Mouse (Mus musculus) naive thymus-derived CD4-positive, alpha-beta T cell, adult 5 months (primary cell): ENCODE data around the gene Gm20517. TPM values are rescaled to one million over a fixed set of nuclear protein-coding genes. Genes with fewer than 3 reads are reported as not detected.

Source experiments
- polyA plus RNA-seq: library from polyadenylated mRNA; unstranded; fragments of 100-300 nt; shearing (Covaris generic); gene quantifications from one replicate; pipeline ENCODE4 v1.2.1, GENCODE M21; 2017

The Gm20517 gene
- polyA plus RNA-seq, result 3.2 TPM

GRCm38 (mm10) chr17:47610849-47611660, at the start of gene Gm20517, which contains the start of the genes Bysl and Med20:
Gene Gm20517 (plus strand): TSS chr17:47611589.
Gene Bysl (minus strand): TSS chr17:47611492.
Gene Med20 (plus strand): TSS chr17:47611582.

GRCm38 (mm10) chr17:47630678-47631065, 19.3 kb downstream of the Gm20517 start, which contains the start of gene Usp49:
Gene Usp49 (plus strand): TSS chr17:47630690.

GRCm38 (mm10) chr17:47688344-47688607, 76.9 kb downstream of the Gm20517 start, which contains the start of gene Tomm6:
Gene Tomm6 (minus strand): TSS chr17:47688386.

GRCm38 (mm10) chr17:47688608-47689575, 77.5 kb downstream of the Gm20517 start, which contains the start of gene Frs3:
Gene Frs3 (plus strand): TSS chr17:47689030.

GRCm38 (mm10) chr17:47694442-47694502, 82.9 kb downstream of the Gm20517 start, which contains the start of gene Gm21981:
Gene Gm21981 (minus strand): TSS chr17:47694455.

GRCm38 (mm10) chr17:47694503-47695336, 83.3 kb downstream of the Gm20517 start, which contains the start of gene Prickle4:
Gene Prickle4 (minus strand): TSS chr17:47694736.

GRCm38 (mm10) chr17:47726566-47726965, 115.2 kb downstream of the Gm20517 start, which contains the start of gene Pgc:
Gene Pgc (plus strand): TSS chr17:47726842.

Other genes with a start within 250 kb of the Gm20517 start
- 29.5 TPM for gene Mrps10, start 242.7 kb upstream of the Gm20517 start, polyA plus RNA-seq
- gene Guca1b, start 226.2 kb upstream of the Gm20517 start, polyA plus RNA-seq, result 1.3 TPM
- gene Guca1a, start 211.0 kb upstream of the Gm20517 start, polyA plus RNA-seq, result not detected
- not detected for gene AI661453, start 175.0 kb upstream of the Gm20517 start, polyA plus RNA-seq
- gene 1700001C19Rik, start 174.2 kb upstream of the Gm20517 start, polyA plus RNA-seq, result not detected
- gene Taf8, start 109.3 kb upstream of the Gm20517 start, polyA plus RNA-seq, result 76.8 TPM
- 288 TPM for gene Ccnd3, start 106.5 kb upstream of the Gm20517 start, polyA plus RNA-seq
- 15.7 TPM for gene Bysl, start 97 bp upstream of the Gm20517 start, polyA plus RNA-seq
- gene Med20, start within 50 bp of the Gm20517 start, polyA plus RNA-seq, result 42.6 TPM
- 2.6 TPM for gene Usp49, start 19.1 kb downstream of the Gm20517 start, polyA plus RNA-seq
- 199 TPM for gene Tomm6, start 76.8 kb downstream of the Gm20517 start, polyA plus RNA-seq
- gene Frs3, start 77.4 kb downstream of the Gm20517 start, polyA plus RNA-seq, result 2.0 TPM
- gene Gm21981, start 82.9 kb downstream of the Gm20517 start, polyA plus RNA-seq, result not detected
- gene Prickle4, start 83.1 kb downstream of the Gm20517 start, polyA plus RNA-seq, result not detected
- gene Pgc, start 115.3 kb downstream of the Gm20517 start, polyA plus RNA-seq, result not detected
- gene Tfeb, start 125.4 kb downstream of the Gm20517 start, polyA plus RNA-seq, result 26.9 TPM
- not detected for gene Mdfi, start 223.1 kb downstream of the Gm20517 start, polyA plus RNA-seq